Mouse (Mus musculus): ENCODE results near the gene Crocc. TPM values are rescaled to one million over a fixed set of nuclear protein-coding genes. Genes with fewer than 3 reads are reported as not detected.

The Crocc gene
- 5.2 TPM for polyA plus RNA-seq (2015; fragmentation: Illumina TruSeq; extraction: RNeasy Lipid Tissue Mini Kit (QIAGEN cat#74804); ENCODE audit: insufficient read depth, low read depth, low replicate concordance)

GRCm38 (mm10) chr4:141060426-141061301, at the start of gene Crocc:
Crocc (minus strand) TSS chr4:141060550.

GRCm38 (mm10) chr4:141088033-141088432, 27.7 kb upstream of the Crocc start, which contains the start of gene Spata21:
Spata21 (plus strand) TSS chr4:141088333.

GRCm38 (mm10) chr4:141077681-141078509, 17.5 kb upstream of the Crocc start, which contains the start of gene Necap2:
Necap2 (minus strand) TSS chr4:141078357.

GRCm38 (mm10) chr4:141010118-141010517, 50.2 kb downstream of the Crocc start, which contains the start of gene Mfap2:
Mfap2 (plus strand) TSS chr4:141010418.

DNA sequence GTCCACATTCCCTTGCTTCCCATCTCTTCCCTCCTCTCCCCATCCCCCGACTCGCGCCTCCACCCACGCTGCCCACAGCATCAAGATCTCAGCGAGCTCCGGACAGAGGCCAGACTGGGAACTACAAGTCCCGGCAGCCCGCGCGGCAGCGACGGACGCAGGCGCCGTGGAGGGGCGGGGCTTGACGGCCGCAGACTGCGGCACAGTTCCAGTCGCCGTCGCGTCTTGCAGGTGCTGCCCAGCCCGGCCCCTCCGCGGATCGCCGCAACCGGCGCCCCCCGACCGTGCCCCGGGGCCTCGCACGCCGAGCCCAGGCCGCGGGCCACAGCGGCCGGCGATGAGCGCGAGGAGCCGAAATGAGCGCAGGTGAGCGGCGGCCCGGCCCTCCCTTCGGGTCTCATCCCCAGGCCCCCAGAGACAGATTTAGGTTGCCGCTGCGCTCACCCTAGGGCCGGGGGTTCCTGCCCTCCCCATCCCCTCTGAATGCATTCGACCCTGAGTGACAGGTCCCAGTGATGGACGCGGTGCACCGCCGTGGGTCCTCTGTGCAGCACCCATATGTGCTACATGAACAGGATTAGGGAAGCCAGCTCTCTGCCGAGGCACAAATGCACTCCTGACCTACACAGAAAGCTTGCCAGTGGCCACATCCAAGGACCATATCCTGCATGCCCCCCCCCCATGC, 73.5 kb downstream of the Crocc start, which contains the start of gene Atp13a2:
Atp13a2 (plus strand) TSS at position 163 of the 685 bp plus-strand sequence.

Other genes starting within 250 kb of the Crocc start
- gene Padi3, start 249.9 kb downstream of the Crocc start, polyA plus RNA-seq (2015; fragmentation: Illumina TruSeq; extraction: RNeasy Lipid Tissue Mini Kit (QIAGEN cat#74804); ENCODE audit: insufficient read depth, low read depth, low replicate concordance) = not detected
- gene Padi1, start 214.8 kb downstream of the Crocc start, polyA plus RNA-seq (2015; fragmentation: Illumina TruSeq; extraction: RNeasy Lipid Tissue Mini Kit (QIAGEN cat#74804); ENCODE audit: insufficient read depth, low read depth, low replicate concordance) = not detected
- 3.6 TPM for gene Padi2, start 154.2 kb downstream of the Crocc start, polyA plus RNA-seq (2015; fragmentation: Illumina TruSeq; extraction: RNeasy Lipid Tissue Mini Kit (QIAGEN cat#74804); ENCODE audit: insufficient read depth, low read depth, low replicate concordance)
- 36.6 TPM for gene Sdhb, start 99.3 kb downstream of the Crocc start, polyA plus RNA-seq (2015; fragmentation: Illumina TruSeq; extraction: RNeasy Lipid Tissue Mini Kit (QIAGEN cat#74804); ENCODE audit: insufficient read depth, low read depth, low replicate concordance)
- gene Atp13a2, start 73.7 kb downstream of the Crocc start, polyA plus RNA-seq (2015; fragmentation: Illumina TruSeq; extraction: RNeasy Lipid Tissue Mini Kit (QIAGEN cat#74804); ENCODE audit: insufficient read depth, low read depth, low replicate concordance) = 37.3 TPM
- gene Mfap2, start 50.1 kb downstream of the Crocc start, polyA plus RNA-seq (2015; fragmentation: Illumina TruSeq; extraction: RNeasy Lipid Tissue Mini Kit (QIAGEN cat#74804); ENCODE audit: insufficient read depth, low read depth, low replicate concordance) = 9.6 TPM
- gene Necap2, start 17.8 kb upstream of the Crocc start, polyA plus RNA-seq (2015; fragmentation: Illumina TruSeq; extraction: RNeasy Lipid Tissue Mini Kit (QIAGEN cat#74804); ENCODE audit: insufficient read depth, low read depth, low replicate concordance) = 17.8 TPM
- gene Spata21, start 27.8 kb upstream of the Crocc start, polyA plus RNA-seq (2015; fragmentation: Illumina TruSeq; extraction: RNeasy Lipid Tissue Mini Kit (QIAGEN cat#74804); ENCODE audit: insufficient read depth, low read depth, low replicate concordance) = not detected
- gene Szrd1, start 79.2 kb upstream of the Crocc start, polyA plus RNA-seq (2015; fragmentation: Illumina TruSeq; extraction: RNeasy Lipid Tissue Mini Kit (QIAGEN cat#74804); ENCODE audit: insufficient read depth, low read depth, low replicate concordance) = 9.8 TPM
- gene Fbxo42, start 87.4 kb upstream of the Crocc start, polyA plus RNA-seq (2015; fragmentation: Illumina TruSeq; extraction: RNeasy Lipid Tissue Mini Kit (QIAGEN cat#74804); ENCODE audit: insufficient read depth, low read depth, low replicate concordance) = 2.8 TPM
- not detected for gene Rsg1, start 153.4 kb upstream of the Crocc start, polyA plus RNA-seq (2015; fragmentation: Illumina TruSeq; extraction: RNeasy Lipid Tissue Mini Kit (QIAGEN cat#74804); ENCODE audit: insufficient read depth, low read depth, low replicate concordance)
- gene Arhgef19, start 178.9 kb upstream of the Crocc start, polyA plus RNA-seq (2015; fragmentation: Illumina TruSeq; extraction: RNeasy Lipid Tissue Mini Kit (QIAGEN cat#74804); ENCODE audit: insufficient read depth, low read depth, low replicate concordance) = 9.7 TPM
- gene Epha2, start 240.7 kb upstream of the Crocc start, polyA plus RNA-seq (2015; fragmentation: Illumina TruSeq; extraction: RNeasy Lipid Tissue Mini Kit (QIAGEN cat#74804); ENCODE audit: insufficient read depth, low read depth, low replicate concordance) = 3.7 TPM